Mouse (Mus musculus) CH12.LX (cell line): ENCODE results near the gene Gbp6. TPM values are rescaled to one million over a fixed set of nuclear protein-coding genes. Genes with fewer than 3 reads are reported as not detected.

Experiments
- DNase-seq: peaks from one replicate; pipeline ENCODE4 v3.0.0-alpha.2; 2013; ENCODE audit errors: extremely low read depth
- H3K27ac ChIP-seq: 2 replicates; pipeline ENCODE4 v1.5.1; 2012; ENCODE audit warnings: low read depth, mild to moderate bottlenecking, control low read depth, moderate library complexity; ENCODE audit not compliant: insufficient read depth
- H3K27me3 ChIP-seq: replicated peaks from 2 replicates; pipeline ENCODE3; 2012; ENCODE audit warnings: inconsistent platforms
- H3K36me3 ChIP-seq, 2 experiments: replicated peaks in 1 of 2; 2 replicates each; pipeline versions ENCODE3 to v1.6.1; 2012; ENCODE audit warnings: inconsistent platforms in 1 of 2, low read length in 1 of 2, mild to moderate bottlenecking in 1 of 2, mixed read lengths in 1 of 2, moderate library complexity in 1 of 2; ENCODE audit not compliant: control insufficient read depth in 1 of 2, insufficient read depth in 1 of 2
- H3K4me1 ChIP-seq, 2 experiments: 2 replicates each; pipeline ENCODE4 v1.6.1; 2012; ENCODE audit warnings: inconsistent platforms in 1 of 2, moderate library complexity in 1 of 2; ENCODE audit not compliant: insufficient read depth in 2 of 2, control insufficient read depth in 1 of 2
- H3K4me2 ChIP-seq: 2 replicates; pipeline ENCODE4 v1.6.1; 2012; ENCODE audit warnings: low read depth, mild to moderate bottlenecking, control low read depth; ENCODE audit not compliant: poor library complexity, insufficient read depth, severe bottlenecking
- H3K4me3 ChIP-seq, 3 experiments: fragments of 150-350 bp in 1 of 3; sonication (generic) in 1 of 3; replicated peaks in 1 of 3; 2 replicates each; pipeline versions ENCODE3 to v1.5.1; 2011 to 2012; ENCODE audit warnings: low read depth in 2 of 3, low read length in 2 of 3, mild to moderate bottlenecking in 2 of 3, moderate library complexity in 2 of 3, control low read depth in 1 of 3, improper control_type of control experiment in 1 of 3, inconsistent platforms in 1 of 3, mixed read lengths in 1 of 3; ENCODE audit not compliant: poor library complexity in 1 of 3
- H3K79me2 ChIP-seq: replicated peaks from 2 replicates; pipeline ENCODE4 v1.6.1; 2012; ENCODE audit warnings: mild to moderate bottlenecking, moderate library complexity; ENCODE audit not compliant: control insufficient read depth, poor library complexity, insufficient read depth, severe bottlenecking; ENCODE audit errors: extremely low read depth
- H3K9ac ChIP-seq: 2 replicates; pipeline ENCODE4 v1.6.1; 2012; ENCODE audit warnings: low read depth, mild to moderate bottlenecking, control low read depth, moderate library complexity; ENCODE audit not compliant: insufficient read depth
- H3K9me3 ChIP-seq: replicated peaks from 2 replicates; pipeline ENCODE3; 2012; ENCODE audit warnings: low read length, inconsistent platforms, mixed read lengths
- CHD2 ChIP-seq: IDR thresholded peaks from 2 replicates; pipeline ENCODE4 v1.6.1; 2011; ENCODE audit warnings: low read length, improper control_type of control experiment
- CTCF ChIP-seq, 2 experiments: IDR thresholded peaks in 1 of 2; conservative IDR thresholded peaks in 1 of 2; 2 replicates each; pipeline ENCODE4 v1.5.1; 2011 to 2012; ENCODE audit warnings: low read depth in 2 of 2, low read length in 2 of 2, improper control_type of control experiment in 1 of 2, inconsistent platforms in 1 of 2, mild to moderate bottlenecking in 1 of 2, moderate library complexity in 1 of 2
- ETS1 ChIP-seq: conservative IDR thresholded peaks from 2 replicates; pipeline ENCODE4 v1.6.1; 2012; ENCODE audit warnings: low read depth, mild to moderate bottlenecking, inconsistent platforms, low read length, improper control_type of control experiment, moderate library complexity
- GABPA ChIP-seq: IDR thresholded peaks from 2 replicates; pipeline ENCODE4 v1.6.1; 2012; ENCODE audit warnings: low read depth, low read length, improper control_type of control experiment, inconsistent platforms; ENCODE audit not compliant: insufficient replicate concordance
- HCFC1 ChIP-seq: IDR thresholded peaks from 2 replicates; pipeline ENCODE4 v1.6.1; 2012; ENCODE audit warnings: low read depth, mild to moderate bottlenecking, inconsistent platforms, low read length, improper control_type of control experiment
- IRF4 ChIP-seq: IDR thresholded peaks from 2 replicates; pipeline ENCODE4 v1.6.1; 2014; ENCODE audit warnings: low read depth, mild to moderate bottlenecking, inconsistent platforms, low read length, improper control_type of control experiment
- JUN ChIP-seq: IDR thresholded peaks from 2 replicates; pipeline ENCODE4 v1.6.1; 2011; ENCODE audit warnings: low read depth, mild to moderate bottlenecking, low read length, improper control_type of control experiment, moderate library complexity; ENCODE audit not compliant: insufficient read depth
- MAFK ChIP-seq: IDR thresholded peaks from 2 replicates; pipeline ENCODE4 v1.6.1; 2011; ENCODE audit warnings: low read length, improper control_type of control experiment; ENCODE audit not compliant: insufficient replicate concordance
- MAX ChIP-seq: IDR thresholded peaks from 2 replicates; pipeline ENCODE4 v1.6.1; 2011; ENCODE audit warnings: low read length, improper control_type of control experiment
- MAZ ChIP-seq: IDR thresholded peaks from 2 replicates; pipeline ENCODE4 v1.6.1; 2012; ENCODE audit warnings: low read depth, mild to moderate bottlenecking, inconsistent platforms, low read length, improper control_type of control experiment, moderate library complexity
- MYC ChIP-seq: IDR thresholded peaks from 2 replicates; pipeline ENCODE4 v1.6.1; 2011; ENCODE audit warnings: low read depth, mild to moderate bottlenecking, improper control_type of control experiment, low read length
- NRF1 ChIP-seq: IDR thresholded peaks from 2 replicates; pipeline ENCODE4 v1.6.1; 2014; ENCODE audit warnings: low read depth, mild to moderate bottlenecking, inconsistent platforms, low read length, improper control_type of control experiment, moderate library complexity
- PAX5 ChIP-seq: IDR thresholded peaks from 2 replicates; pipeline ENCODE4 v1.6.1; 2012; ENCODE audit warnings: low read length, inconsistent platforms, mixed read lengths
- RAD21 ChIP-seq: IDR thresholded peaks from 2 replicates; pipeline ENCODE4 v1.6.1; 2011; ENCODE audit warnings: low read depth, mild to moderate bottlenecking, low read length, improper control_type of control experiment, moderate library complexity
- SIN3A ChIP-seq: IDR thresholded peaks from 2 replicates; pipeline ENCODE4 v1.6.1; 2012; ENCODE audit warnings: low read length, improper control_type of control experiment, inconsistent platforms
- TCF12 ChIP-seq: IDR thresholded peaks from 2 replicates; pipeline ENCODE4 v1.6.1; 2014; ENCODE audit warnings: low read depth, mild to moderate bottlenecking, inconsistent platforms, low read length, improper control_type of control experiment
- USF1 ChIP-seq: IDR thresholded peaks from 2 replicates; pipeline ENCODE4 v1.6.1; 2014; ENCODE audit warnings: low read depth, mild to moderate bottlenecking, inconsistent platforms, low read length, improper control_type of control experiment
- ZMIZ1 ChIP-seq: IDR thresholded peaks from 2 replicates; pipeline ENCODE4 v1.6.1; 2012; ENCODE audit warnings: low read depth, mild to moderate bottlenecking, inconsistent platforms, low read length, improper control_type of control experiment
- ZNF384 ChIP-seq: IDR thresholded peaks from 2 replicates; pipeline ENCODE4 v1.6.1; 2012; ENCODE audit warnings: low read depth, low read length, improper control_type of control experiment, inconsistent platforms
- dilution Hi-C: fragments of 300-500 bp; cut with MboI; formaldehyde crosslinking; loops from 2 replicates; pipeline ENCODE4 v1.14.3; 2020; ENCODE audit warnings: low sequenced_read_pairs; ENCODE audit not compliant: extremely low pct_unique_long_range_greater_than_20kb, extremely low pct_ligation_motif_present
- in situ Hi-C: fragments of 300-500 bp; cut with MboI; formaldehyde crosslinking; loops from 3 replicates; pipeline ENCODE4 v1.14.3; 2019; ENCODE audit warnings: low sequenced_read_pairs, low pct_ligation_motif_present, low pct_unique_long_range_greater_than_20kb, mixed read lengths
- polyA plus RNA-seq: library from polyadenylated mRNA; unstranded; fragments of >175 nt; gene quantifications from 2 replicates; pipeline ENCODE4 v1.2.1, GENCODE M21; 2012; ENCODE audit warnings: low read depth; ENCODE audit not compliant: insufficient read length
- total RNA-seq, 2 experiments: library from RNA; depleted of rRNA; stranded (reverse); fragments of 300-350 nt in 1 of 2; fragments of >200 nt in 1 of 2; gene quantifications; 2 replicates each; pipeline ENCODE4 v1.2.3; 2012 to 2014

The Gbp6 gene
- total and polyA plus RNA-seq, 3 experiments = 0.84 to 2.0 (median 1.5) TPM

DNA sequence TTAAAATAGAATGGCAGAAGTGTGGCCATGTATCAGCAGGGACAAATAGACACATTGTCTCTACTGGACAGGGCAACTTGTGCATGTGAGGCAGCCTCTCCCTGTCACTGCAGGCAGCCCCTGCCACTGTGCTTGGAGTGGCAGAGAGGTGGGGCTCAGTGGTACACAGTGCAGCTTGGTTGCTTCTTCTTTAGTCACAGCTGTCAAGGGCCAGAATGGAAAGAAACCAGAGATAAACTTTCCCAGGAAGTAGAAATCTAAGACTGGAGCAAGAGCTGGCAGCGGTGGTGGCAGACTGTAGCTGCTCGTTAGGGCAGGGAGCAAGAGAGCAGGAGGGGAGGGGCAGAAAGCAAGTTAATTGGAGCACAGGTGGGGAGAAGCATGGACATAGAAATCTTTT, 8.0 kb upstream of the Gbp6 start:
- H3K4me1 ChIP-seq = peaks cover 5 to 8% of the 10 kb centered on the region in 2 experiments
- dilution Hi-C loops (no loop called here), in situ Hi-C loops (loop anchor here (25.0 kb wide), 2 partner anchors 314 to 964 kb away; partner anchors contain the start of genes Abcg3 and Mepe)
- no peaks in the 10 kb centered on the region for H3K9me3 ChIP-seq
- no peaks in the 10 kb centered on the region for H3K79me2 ChIP-seq
- H3K9ac ChIP-seq = no peak overlapping the region
- TF ChIP-seq GABPA = no peak
- TF ChIP-seq JUN = no peak
- TF ChIP-seq USF1 = no peak
- TF ChIP-seq ZNF384 = no peak
- H3K36me3 ChIP-seq = no peaks in the 10 kb centered on the region
- no peak overlapping the region for H3K4me3 ChIP-seq
- H3K27me3 ChIP-seq = no peaks in the 10 kb centered on the region
- no peak for DNase-seq
- no peak overlapping the region for H3K27ac ChIP-seq
- no peak overlapping the region for H3K4me2 ChIP-seq

DNA sequence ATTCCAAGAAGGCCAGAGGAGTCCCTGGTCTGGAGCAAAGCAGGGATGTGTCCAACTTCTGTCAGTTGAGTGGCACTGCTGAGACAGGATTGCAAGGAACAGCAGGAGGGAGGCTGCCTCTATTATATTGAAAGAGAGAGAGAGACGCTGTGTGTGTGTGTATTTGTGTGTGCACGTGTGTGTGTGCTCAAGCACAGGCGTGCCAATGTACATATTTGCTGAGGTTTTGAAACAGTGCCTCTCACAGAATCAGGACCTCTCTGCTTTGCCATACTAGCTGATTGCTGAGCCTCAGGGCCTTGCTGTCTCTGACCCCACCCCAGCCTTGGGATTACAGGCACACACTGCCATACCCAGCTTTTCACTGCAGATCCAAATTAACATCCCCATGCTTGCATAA, 2.2 kb upstream of the Gbp6 start:
- Histone ChIP-seq H3K36me3 (no peaks in the 10 kb centered on the region), H3K79me2 (no peaks in the 10 kb centered on the region), H3K27ac (no peak overlapping the region), H3K4me3 (no peak overlapping the region), H3K27me3 (no peaks in the 10 kb centered on the region), H3K9ac (no peak overlapping the region), H3K4me2 (no peak overlapping the region), H3K9me3 (no peaks in the 10 kb centered on the region), H3K4me1 (peaks cover 0 to 7% of the 10 kb centered on the region in 2 experiments; a peak in 3 of 4 replicates)
- DNase-seq = no peak
- TF ChIP-seq ETS1 (no peak), MAX (no peak), HCFC1 (no peak), NRF1 (no peak), SIN3A (no peak), MAZ (no peak), RAD21 (no peak), CTCF (conservative IDR thresholded peaks at IDR 0.05 in 1 of 2, IDR thresholded peaks at IDR 0.05 in 1 of 2; ENCODE audit: low read depth in 2 of 2, low read length in 2 of 2) (no peak), ZNF384 (no peak), ZMIZ1 (no peak), MYC (no peak), CHD2 (no peak), TCF12 (no peak), GABPA (no peak), IRF4 (no peak), PAX5 (no peak), MAFK (no peak)
- in situ Hi-C loops (no loop called here), dilution Hi-C loops (no loop called here)
